Mouse (Mus musculus) urinary bladder, adult 18-20 months (tissue): Measurements from ENCODE around the gene Spx.
A peak's percentile ranks its signal among the peaks of the same experiment; 100 is the strongest.

Experiments used
- DNase-seq, 2 experiments: peaks; one replicate each; pipeline ENCODE4 v3.0.0; 2022; ENCODE audit warnings: low spot score in 2 of 2, mixed read lengths in 2 of 2

The Spx gene

DNA sequence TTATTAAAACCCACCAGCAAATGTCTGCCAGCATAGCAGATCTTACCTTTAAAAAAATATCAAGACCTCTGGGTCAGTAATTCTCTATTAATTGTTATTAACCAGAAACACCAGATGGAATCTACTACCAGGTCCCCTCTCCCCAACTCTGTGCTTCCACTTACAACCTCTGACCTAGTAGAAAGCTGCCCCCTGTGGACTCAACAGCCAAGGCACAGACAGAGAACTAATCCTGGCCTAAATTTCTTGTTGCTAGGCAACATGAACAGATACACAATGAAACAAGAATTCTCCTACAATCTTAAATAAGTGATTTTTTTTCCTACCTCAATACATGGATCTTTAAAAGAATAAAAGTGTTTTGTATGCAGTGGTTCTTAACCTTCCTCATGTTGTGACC, 15.8 kb downstream of the Spx start:
- DNase-seq, result no peak

DNA sequence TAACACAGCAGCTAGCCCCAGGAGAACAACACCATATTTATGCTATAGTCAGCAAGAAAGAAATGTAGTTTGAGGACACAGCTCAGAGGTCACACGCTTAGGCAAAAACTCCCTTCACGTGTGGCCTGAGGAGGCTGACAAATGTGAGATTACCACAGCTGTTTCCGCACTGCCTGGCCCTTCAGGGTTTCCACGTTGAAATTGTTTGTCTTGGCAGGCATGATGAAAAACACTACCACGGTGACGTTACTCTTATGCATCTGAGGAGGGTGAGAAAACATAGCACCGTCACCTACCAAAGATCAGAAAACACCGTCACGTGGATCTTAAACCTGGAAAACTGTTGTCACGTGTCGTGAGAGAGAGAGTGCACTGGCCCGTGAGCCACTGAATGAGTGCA, 38.1 kb downstream of the Spx start:
- DNase-seq, result no peak

DNA sequence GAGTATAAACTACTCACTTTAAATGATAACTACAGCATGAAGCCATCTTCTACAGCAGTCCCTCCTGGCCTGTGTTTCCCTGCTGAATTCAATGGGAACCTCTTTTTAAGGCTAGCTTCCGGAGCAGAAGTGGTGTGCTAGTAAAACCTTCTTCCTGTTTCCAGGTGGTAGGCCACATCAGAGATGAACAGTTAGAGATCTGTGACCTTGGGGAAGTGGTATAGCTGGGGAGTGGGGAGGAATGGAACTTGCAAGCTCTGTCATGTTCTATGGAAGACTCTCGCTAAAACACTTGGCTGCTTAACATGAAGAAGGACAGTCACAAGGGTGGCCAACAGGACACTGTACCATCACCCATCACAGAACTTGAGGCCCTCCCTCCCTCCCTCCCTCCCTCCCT, 40.1 kb downstream of the Spx start:
- no peak for DNase-seq

DNA sequence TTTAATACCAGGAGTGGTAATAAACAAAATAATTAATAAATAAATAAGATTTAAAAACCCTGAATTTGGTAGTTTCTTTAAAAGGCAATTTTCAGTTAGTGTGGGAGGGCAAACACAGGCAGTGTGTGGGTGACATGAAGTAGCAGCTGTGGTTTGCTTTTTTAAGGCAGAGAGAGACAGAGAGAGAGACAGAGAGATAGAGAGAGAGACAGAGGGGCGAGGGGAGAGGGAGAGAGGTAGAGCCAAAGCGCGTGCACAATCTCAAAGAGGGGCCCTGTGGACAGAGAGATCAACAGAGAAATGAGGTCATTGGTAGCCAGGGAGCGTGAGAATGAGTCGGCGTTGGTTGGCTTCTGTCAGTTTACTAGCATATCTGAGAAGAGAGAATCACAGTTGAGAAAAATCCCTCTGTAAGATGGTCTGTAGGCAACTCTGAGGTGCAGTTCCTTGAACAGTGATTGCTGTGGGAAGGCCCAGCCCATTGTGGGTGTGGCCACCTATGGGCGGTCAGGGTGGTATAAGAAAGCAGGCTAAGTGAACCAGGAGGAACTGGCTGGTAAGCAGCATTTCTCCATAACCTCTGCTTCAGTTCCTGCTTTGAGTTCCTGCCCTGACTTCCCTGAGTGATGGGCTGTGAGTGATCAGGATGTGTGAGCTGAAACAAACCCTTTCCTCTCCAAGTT, 42.2 kb downstream of the Spx start:
- no peak for DNase-seq

DNA sequence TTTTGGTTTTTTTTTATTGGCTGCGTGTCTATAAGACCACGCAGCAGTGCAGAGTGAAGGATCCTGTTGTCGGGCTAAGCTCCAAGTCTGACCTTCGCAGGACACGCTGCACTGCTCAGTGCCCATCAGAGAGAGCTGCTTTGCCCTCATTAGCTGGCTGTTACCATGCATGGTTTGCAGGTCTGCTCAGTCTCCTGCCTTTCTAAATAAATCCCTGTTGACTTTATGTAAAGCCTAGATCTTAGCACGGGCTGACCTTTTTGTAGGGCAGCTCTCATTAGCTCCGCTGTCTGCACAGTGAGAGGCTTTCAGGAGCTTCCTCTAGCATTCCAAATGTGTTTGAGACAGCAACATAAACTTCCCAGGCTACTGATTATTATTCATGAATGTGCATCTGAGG, 44.8 kb downstream of the Spx start:
- DNase-seq, result no peak

DNA sequence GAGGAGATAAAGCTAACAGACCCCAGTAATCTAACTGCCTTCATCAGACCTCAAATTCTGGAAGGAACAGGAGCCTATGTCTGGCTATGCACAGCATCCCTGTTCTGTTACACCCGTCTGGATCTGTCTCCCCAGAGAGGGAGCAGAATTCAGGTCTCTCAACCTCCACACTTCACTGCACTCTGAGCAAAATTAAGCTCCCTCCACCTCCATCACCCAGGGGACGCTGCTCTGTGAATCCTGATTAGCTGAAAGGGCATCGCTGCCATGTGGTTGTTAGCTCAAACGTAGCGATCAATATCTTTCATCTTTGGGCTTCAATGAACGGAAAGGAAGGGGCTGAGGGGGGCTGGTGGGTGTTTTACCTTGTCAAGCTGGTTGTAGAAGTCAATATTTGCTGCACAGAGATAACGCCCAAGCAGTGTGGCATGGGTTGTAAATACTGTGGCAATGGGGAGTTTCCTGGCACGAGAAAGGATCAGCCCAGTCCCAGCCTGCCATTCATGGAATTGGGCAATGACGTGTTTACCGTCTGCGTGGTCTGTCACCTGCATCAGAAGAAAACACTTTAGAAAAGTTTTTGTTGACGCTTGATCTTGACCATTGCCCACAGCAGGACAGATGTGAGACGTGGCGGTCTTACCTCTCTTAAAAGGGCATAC, 45.9 kb downstream of the Spx start:
- DNase-seq, result peak; percentile 41 to 45

DNA sequence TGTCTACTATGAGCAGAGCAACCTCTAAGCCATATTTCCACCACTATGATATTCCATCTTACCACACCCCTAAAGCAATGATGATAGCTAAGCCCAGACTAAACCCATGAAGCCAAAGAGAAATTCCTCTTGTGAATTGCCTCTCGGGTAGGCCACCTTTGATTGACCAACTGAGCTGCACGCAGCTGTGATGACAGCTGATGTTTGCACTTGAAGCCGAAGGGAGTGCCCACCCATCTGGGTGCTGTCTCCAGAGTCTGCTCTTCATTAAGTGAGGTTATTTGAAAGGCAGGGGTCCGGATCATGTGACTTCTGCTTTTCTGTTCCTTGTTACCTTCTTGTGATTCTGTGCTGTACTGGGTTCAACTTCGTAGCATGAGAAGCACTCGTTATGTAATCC, 49.0 kb downstream of the Spx start:
- DNase-seq, result no peak
